Mouse (Mus musculus) E14TG2a.4 (cell line): ENCODE measurements at regions not wholly inside any gene's neighbourhood (a gene's known extent, or its start where the extent isn't known, plus 50 kb on each side); places are given as distances from the start of the nearest gene placed in this dataset.

Experiments
- H3K27me3 ChIP-seq: 2 replicates; pipeline ENCODE4 v1.6.1; 2014; ENCODE audit warnings: low read length, control low read depth; ENCODE audit not compliant: insufficient read depth
- H3K36me3 ChIP-seq: 2 replicates; pipeline ENCODE4 v1.6.1; 2014; ENCODE audit warnings: low read length, control low read depth; ENCODE audit not compliant: insufficient read depth
- H3K4me1 ChIP-seq: replicated peaks from 2 replicates; pipeline ENCODE4 v1.6.1; 2014; ENCODE audit warnings: low read depth, low read length, control low read depth
- H3K4me3 ChIP-seq: replicated peaks from 2 replicates; pipeline ENCODE4 v1.5.1; 2014; ENCODE audit warnings: mild to moderate bottlenecking, low read length
- H3K9me3 ChIP-seq: 2 replicates; pipeline ENCODE4 v1.6.1; 2014; ENCODE audit warnings: low read length, control low read depth
- CTCF ChIP-seq: conservative IDR thresholded peaks from 2 replicates; pipeline ENCODE4 v1.5.1; 2014; ENCODE audit warnings: low read length
- NANOG ChIP-seq: IDR thresholded peaks from 2 replicates; pipeline ENCODE4 v1.6.1; 2014; ENCODE audit warnings: borderline replicate concordance, low read length, mixed read lengths
- POU5F1 ChIP-seq: IDR thresholded peaks from 2 replicates; pipeline ENCODE4 v1.6.1; 2014; ENCODE audit warnings: low read length, borderline replicate concordance

- no peak for TF ChIP-seq POU5F1
- no peak for TF ChIP-seq CTCF
- TF ChIP-seq NANOG: no peak
- no peaks in the 10 kb centered on the region; the same call in 1 of the 2 replicates for H3K9me3 ChIP-seq
- H3K4me1 ChIP-seq: no peaks in the 10 kb centered on the region
- H3K27me3 ChIP-seq: no peaks in the 10 kb centered on the region
- H3K4me3 ChIP-seq: no peak overlapping the region
- H3K36me3 ChIP-seq: no peaks in the 10 kb centered on the region
Observed at GRCm38 (mm10) chr2:80717979-80718378, 100.9 kb downstream of the Nup35 start.

- TF ChIP-seq POU5F1: no peak
- no peak for TF ChIP-seq CTCF
- TF ChIP-seq NANOG: no peak
- no peak overlapping the region for H3K4me3 ChIP-seq
- H3K36me3 ChIP-seq: no peaks in the 10 kb centered on the region
- H3K4me1 ChIP-seq: no peaks in the 10 kb centered on the region
- no peaks in the 10 kb centered on the region for H3K9me3 ChIP-seq
- no peaks in the 10 kb centered on the region for H3K27me3 ChIP-seq
Observed at GRCm38 (mm10) chr2:80724085-80724484, 107.0 kb downstream of the Nup35 start.

DNA sequence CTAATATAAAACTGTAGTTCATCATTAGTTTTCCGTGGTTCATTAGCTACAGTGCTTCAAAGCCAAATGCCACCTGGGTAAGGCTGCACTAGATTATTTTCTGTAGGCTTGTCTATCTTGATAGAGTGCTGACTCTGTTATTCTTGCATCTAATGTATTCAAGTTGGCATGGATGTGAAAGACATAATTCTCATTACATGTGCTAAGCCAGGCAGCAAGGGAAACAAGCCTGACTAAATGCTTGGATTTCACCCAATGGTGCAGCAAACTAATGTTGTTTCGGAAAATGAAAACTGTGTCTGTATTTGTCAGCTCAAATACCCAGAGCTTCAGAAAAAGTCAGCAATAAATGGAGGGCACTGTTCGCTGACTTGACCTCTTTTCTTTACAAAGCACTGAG lies 114.3 kb downstream of the Nup35 start:
- TF ChIP-seq CTCF (no peak), POU5F1 (no peak), NANOG (no peak)
- no peaks in the 10 kb centered on the region for H3K36me3 ChIP-seq

GRCm38 (mm10) chr2:80746737-80747136 lies 129.7 kb downstream of the Nup35 start:
- Histone ChIP-seq H3K9me3 (0 out of 2 replicates have a peak, but pooled peaks cover 2% of the 10 kb centered on the region), H3K4me3 (no peak overlapping the region), H3K4me1 (0 out of 2 replicates have a peak, but pooled peaks cover 4% of the 10 kb centered on the region), H3K36me3 (no peaks in the 10 kb centered on the region), H3K27me3 (no peaks in the 10 kb centered on the region)
- TF ChIP-seq NANOG: no peak
- TF ChIP-seq CTCF: no peak
- TF ChIP-seq POU5F1: no peak

More for the DNA sequence above, 114.3 kb downstream of the Nup35 start:
- H3K27me3 ChIP-seq: no peaks in the 10 kb centered on the region
- no peak overlapping the region for H3K4me3 ChIP-seq
- no peaks in the 10 kb centered on the region for H3K4me1 ChIP-seq
- peaks cover 19% of the 10 kb centered on the region for H3K9me3 ChIP-seq

GRCm38 (mm10) chr2:80762013-80762612 lies 145.1 kb downstream of the Nup35 start:
- Histone ChIP-seq H3K27me3 (peaks cover 4% of the 10 kb centered on the region; the same call in 1 of the 2 replicates), H3K9me3 (no peaks in the 10 kb centered on the region), H3K4me3 (no peak overlapping the region), H3K36me3 (no peaks in the 10 kb centered on the region), H3K4me1 (no peaks in the 10 kb centered on the region)
- no peak for TF ChIP-seq POU5F1
- TF ChIP-seq CTCF: peak; percentile 39

DNA sequence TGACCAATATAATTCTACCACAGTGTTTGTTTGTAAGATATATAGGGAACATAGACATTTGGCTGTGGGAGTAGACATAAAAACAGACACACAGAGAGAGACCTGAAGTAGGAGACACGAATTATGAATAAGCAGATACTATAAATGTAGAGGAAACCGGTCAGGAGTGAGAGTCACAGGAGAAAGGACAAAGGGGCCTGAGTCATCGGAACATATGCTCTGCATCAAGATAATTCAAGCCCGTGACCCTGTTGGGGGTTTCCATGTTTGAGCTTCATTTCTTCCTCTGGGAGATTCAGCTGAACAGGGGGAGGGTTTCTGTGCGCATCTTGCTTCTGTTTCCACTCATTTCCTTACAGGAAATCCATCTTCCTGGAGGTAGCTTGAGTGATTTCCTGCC lies 154.1 kb downstream of the Nup35 start:
- Histone ChIP-seq H3K4me1 (no peaks in the 10 kb centered on the region), H3K36me3 (no peaks in the 10 kb centered on the region), H3K9me3 (no peaks in the 10 kb centered on the region), H3K4me3 (no peak overlapping the region), H3K27me3 (no peaks in the 10 kb centered on the region)
- TF ChIP-seq POU5F1: no peak
- TF ChIP-seq NANOG: no peak
- no peak for TF ChIP-seq CTCF

GRCm38 (mm10) chr2:80772455-80772854 lies 155.4 kb downstream of the Nup35 start:
- Histone ChIP-seq H3K27me3 (no peaks in the 10 kb centered on the region), H3K36me3 (no peaks in the 10 kb centered on the region), H3K4me1 (no peaks in the 10 kb centered on the region), H3K9me3 (no peaks in the 10 kb centered on the region), H3K4me3 (no peak overlapping the region)
- no peak for TF ChIP-seq POU5F1
- TF ChIP-seq NANOG: no peak
- no peak for TF ChIP-seq CTCF

DNA sequence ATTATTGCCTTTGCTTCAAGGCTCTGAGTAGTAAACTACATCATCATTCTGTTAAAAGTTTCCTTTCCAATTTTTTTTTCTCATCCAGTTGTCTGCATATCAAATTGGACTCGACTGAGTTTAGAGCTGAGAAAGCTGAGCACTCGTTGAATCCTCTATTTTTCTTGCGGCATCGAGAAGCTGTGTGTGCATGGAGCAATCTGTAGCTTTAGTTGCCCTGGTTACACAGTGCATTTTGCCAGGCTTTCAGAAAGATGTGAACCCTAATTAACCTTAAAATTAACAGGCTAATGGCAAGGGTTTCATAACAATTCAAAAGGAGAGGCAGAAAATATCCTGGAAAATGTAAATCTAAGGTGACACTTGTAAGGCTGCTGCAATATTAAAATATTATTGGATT lies 169.3 kb downstream of the Nup35 start:
- TF ChIP-seq POU5F1: no peak
- TF ChIP-seq NANOG: no peak
- TF ChIP-seq CTCF: no peak
- 0 out of 2 replicates have a peak, but pooled peaks cover 2% of the 10 kb centered on the region for H3K27me3 ChIP-seq
- peaks cover 5% of the 10 kb centered on the region for H3K4me1 ChIP-seq
- no peak overlapping the region for H3K4me3 ChIP-seq
- H3K9me3 ChIP-seq: no peaks in the 10 kb centered on the region
- H3K36me3 ChIP-seq: no peaks in the 10 kb centered on the region

GRCm38 (mm10) chr2:80793345-80794147 lies 176.5 kb downstream of the Nup35 start:
- TF ChIP-seq NANOG: no peak
- TF ChIP-seq CTCF: no peak
- TF ChIP-seq POU5F1: no peak
- H3K27me3 ChIP-seq: no peaks in the 10 kb centered on the region
- no peak overlapping the region for H3K4me3 ChIP-seq
- no peaks in the 10 kb centered on the region for H3K9me3 ChIP-seq
- no peaks in the 10 kb centered on the region for H3K36me3 ChIP-seq
- H3K4me1 ChIP-seq: peaks cover 5% of the 10 kb centered on the region
